ENCODE assay signal across 15 mouse cellular contexts in genomic region chr3:148806977-148807376, GRCm38 (mm10).
A peak's percentile ranks its signal among the peaks of the same experiment; 100 is the strongest.
DNase-seq lines count a peak whose midpoint lies in the region; ATAC-seq and TF ChIP-seq lines count a peak whose summit lies in the region.
"Had no signal": no experiment of that assay in that cellular context is flagged by ENCODE, and none has a peak within 500 bp of the region (broad histone marks: within the 10 kb centered on the region; RNA-seq: fewer than 3 reads in every experiment).

No protein-coding gene starts in this region.

- TF ChIP-seq CTCF in gastrocnemius, adult 2 months (IDR thresholded peaks at IDR 0.05), result no peak
- TF ChIP-seq CTCF in lung, postnatal 0 days (IDR thresholded peaks at IDR 0.05), result no peak

- peak overlapping the region; percentile 41 for H3K4me3 ChIP-seq in gastrocnemius, adult 2 months
- H3K4me3 ChIP-seq in lung, postnatal 0 days (ENCODE audit: low read depth, low read length), result no peak overlapping the region
- no peak overlapping the region for H3K4me3 ChIP-seq in intestine, embryonic 16.5 days (ENCODE audit: low read length)
- H3K4me3 ChIP-seq: embryonic facial prominence, embryonic 13.5 days; heart, embryonic 13.5 days; limb, embryonic 12.5 days; lung, embryonic 15.5 days; neural tube, embryonic 15.5 days had no signal

- no peaks in the 10 kb centered on the region for H3K9me3 ChIP-seq in lung, postnatal 0 days (ENCODE audit: low read length)
- H3K9me3 ChIP-seq in intestine, embryonic 16.5 days (ENCODE audit: control insufficient read depth, low read length), result no peaks in the 10 kb centered on the region
- H3K9me3 ChIP-seq: embryonic facial prominence, embryonic 13.5 days; heart, embryonic 13.5 days; limb, embryonic 12.5 days; lung, embryonic 15.5 days; neural tube, embryonic 15.5 days had no signal

- H3K9ac ChIP-seq in lung, postnatal 0 days (replicated peaks; ENCODE audit: low read depth), result no peak overlapping the region
- H3K9ac ChIP-seq in intestine, embryonic 16.5 days (ENCODE audit: low read depth, low read length), result no peak overlapping the region
- H3K9ac ChIP-seq: embryonic facial prominence, embryonic 13.5 days; heart, embryonic 13.5 days; limb, embryonic 12.5 days; lung, embryonic 15.5 days; neural tube, embryonic 15.5 days had no signal

- DNase-seq in gastrocnemius, adult 2 months, result no peak
- no peak for DNase-seq in gastrocnemius, postnatal 10 days
- no peak for DNase-seq in lung, postnatal 0 days (ENCODE audit: low spot score)
- DNase-seq in lung, postnatal 36 days, result no peak
- no peak for DNase-seq in left cerebral cortex, postnatal 14 days (ENCODE audit: low spot score in 2 of 2)
- no peak for DNase-seq in spleen, postnatal 10 days (ENCODE audit: low spot score in 2 of 2)
- DNase-seq: cerebellum, adult 8-10 months had no signal

- no peak overlapping the region for H3K27ac ChIP-seq in gastrocnemius, adult 2 months
- no peak overlapping the region for H3K27ac ChIP-seq in lung, postnatal 0 days (ENCODE audit: low read length)
- no peak overlapping the region for H3K27ac ChIP-seq in intestine, embryonic 16.5 days (ENCODE audit: low read length)
- H3K27ac ChIP-seq: embryonic facial prominence, embryonic 13.5 days; heart, embryonic 13.5 days; hindbrain, postnatal 0 days; limb, embryonic 12.5 days; neural tube, embryonic 15.5 days had no signal

- 54% methylated on average over 9 of the region's 9 CpGs for WGBS in lung, postnatal 0 days
- WGBS in intestine, embryonic 16.5 days, result 79% methylated on average over 9 of the region's 9 CpGs

- no peaks in the 10 kb centered on the region for H3K36me3 ChIP-seq in lung, postnatal 0 days (ENCODE audit: insufficient read depth, low read length)
- no peaks in the 10 kb centered on the region for H3K36me3 ChIP-seq in intestine, embryonic 16.5 days (ENCODE audit: control insufficient read depth, insufficient read depth, low read length)
- H3K36me3 ChIP-seq: embryonic facial prominence, embryonic 13.5 days; heart, embryonic 13.5 days; limb, embryonic 12.5 days; lung, embryonic 15.5 days; neural tube, embryonic 15.5 days had no signal

- no peak for TF ChIP-seq EP300 in lung, postnatal 0 days (IDR thresholded peaks at IDR 0.05)

- H3K4me2 ChIP-seq in lung, postnatal 0 days (replicated peaks; ENCODE audit: low read depth, low read length), result no peak overlapping the region
- no peak overlapping the region for H3K4me2 ChIP-seq in intestine, embryonic 16.5 days (ENCODE audit: low read depth, low read length)
- H3K4me2 ChIP-seq: embryonic facial prominence, embryonic 13.5 days; heart, embryonic 13.5 days; limb, embryonic 12.5 days; lung, embryonic 15.5 days; neural tube, embryonic 15.5 days had no signal

- H3K4me1 ChIP-seq in lung, postnatal 0 days (ENCODE audit: insufficient read depth, low read depth, low read length), result no peaks in the 10 kb centered on the region
- no peaks in the 10 kb centered on the region for H3K4me1 ChIP-seq in intestine, embryonic 16.5 days (ENCODE audit: control insufficient read depth, insufficient read depth, low read length)
- H3K4me1 ChIP-seq: embryonic facial prominence, embryonic 13.5 days; limb, embryonic 12.5 days; lung, embryonic 15.5 days; neural tube, embryonic 15.5 days had no signal

- ATAC-seq in lung, postnatal 0 days, result peak; percentile 40
- ATAC-seq in megakaryocyte-erythroid progenitor cell, adult 5-6 weeks (replicated peaks; ENCODE audit: low FRiP score, low TSS enrichment, poor library complexity, severe bottlenecking), result peak; percentile 83
- no peak for ATAC-seq in intestine, embryonic 16.5 days
- ATAC-seq: hindbrain, postnatal 0 days had no signal

- intact Hi-C loops in gastrocnemius, adult 2 months (cut with DNase I), result no loop called here
- intact Hi-C loops in left cerebral cortex, postnatal 14 days (cut with DNase I), result no loop called here

- no peaks in the 10 kb centered on the region for H3K27me3 ChIP-seq in lung, postnatal 0 days (replicated peaks; ENCODE audit: insufficient read depth, low read length)
- H3K27me3 ChIP-seq in intestine, embryonic 16.5 days (replicated peaks; ENCODE audit: control insufficient read depth, insufficient read depth, low read length), result no peaks in the 10 kb centered on the region
- H3K27me3 ChIP-seq: embryonic facial prominence, embryonic 13.5 days; heart, embryonic 13.5 days; limb, embryonic 12.5 days; lung, embryonic 15.5 days; neural tube, embryonic 15.5 days had no signal
